Mouse (Mus musculus): Measurements from ENCODE around the gene Npas3. TPM values are rescaled to one million over a fixed set of nuclear protein-coding genes. Genes with fewer than 3 reads are reported as not detected.
A peak's percentile ranks its signal among the peaks of the same experiment; 100 is the strongest.

The Npas3 gene
- polyA plus RNA-seq, 1 experiment from 2014 or later, result 25.0 TPM

GRCm38 (mm10) chr12:53527046-53527445 is 278.6 kb downstream of the Npas3 start:
- ATAC-seq (ENCODE audit: low FRiP score), result no peak
- no peaks in the 10 kb centered on the region for H3K27me3 ChIP-seq
- H3K4me3 ChIP-seq, result no peak overlapping the region
- H3K27ac ChIP-seq, result no peak overlapping the region
- H3K9me3 ChIP-seq, result no peaks in the 10 kb centered on the region
- 63% methylated on average over 3 of the region's 3 CpGs for whole genome bisulfite sequencing
- H3K4me1 ChIP-seq (replicated peaks), result peaks cover 38% of the 10 kb centered on the region
- H3K36me3 ChIP-seq, result no peaks in the 10 kb centered on the region
- H3K9ac ChIP-seq, result no peak overlapping the region
- H3K4me2 ChIP-seq, result no peak overlapping the region

GRCm38 (mm10) chr12:53529345-53529744 is 280.9 kb downstream of the Npas3 start:
- no peak overlapping the region for H3K27ac ChIP-seq
- no peak for ATAC-seq (ENCODE audit: low FRiP score)
- no peaks in the 10 kb centered on the region for H3K36me3 ChIP-seq
- H3K27me3 ChIP-seq, result no peaks in the 10 kb centered on the region
- no peak overlapping the region for H3K9ac ChIP-seq
- no peak overlapping the region for H3K4me3 ChIP-seq
- no peaks in the 10 kb centered on the region for H3K9me3 ChIP-seq
- peaks cover 31% of the 10 kb centered on the region for H3K4me1 ChIP-seq (replicated peaks)
- no peak overlapping the region for H3K4me2 ChIP-seq
- 89% methylated on average over 2 of the region's 2 CpGs for WGBS

GRCm38 (mm10) chr12:53536816-53537215 is 288.3 kb downstream of the Npas3 start:
- 9% methylated on average over 5 of the region's 5 CpGs for WGBS
- H3K27ac ChIP-seq, result no peak overlapping the region
- no peaks in the 10 kb centered on the region for H3K36me3 ChIP-seq

GRCm38 (mm10) chr12:53556359-53556758 is 307.9 kb downstream of the Npas3 start:
- no peak overlapping the region for H3K4me2 ChIP-seq
- no peak overlapping the region for H3K9ac ChIP-seq
- 0 out of 2 replicates have a peak, but pooled peaks cover 4% of the 10 kb centered on the region for H3K4me1 ChIP-seq (replicated peaks)
- no peak overlapping the region for H3K27ac ChIP-seq
- H3K4me3 ChIP-seq, result no peak overlapping the region
- H3K27me3 ChIP-seq, result no peaks in the 10 kb centered on the region
- H3K9me3 ChIP-seq, result no peaks in the 10 kb centered on the region
- 89% methylated on average over 2 of the region's 2 CpGs for WGBS
- no peaks in the 10 kb centered on the region for H3K36me3 ChIP-seq
- no peak for ATAC-seq (ENCODE audit: low FRiP score)

More at GRCm38 (mm10) chr12:53536816-53537215, 288.3 kb downstream of the Npas3 start:
- peaks cover 11% of the 10 kb centered on the region; the same call in 1 of the 2 replicates for H3K4me1 ChIP-seq (replicated peaks)
- no peak for ATAC-seq (ENCODE audit: low FRiP score)
- H3K9ac ChIP-seq, result no peak overlapping the region
- H3K27me3 ChIP-seq, result no peaks in the 10 kb centered on the region
- no peaks in the 10 kb centered on the region for H3K9me3 ChIP-seq
- H3K4me2 ChIP-seq, result no peak overlapping the region
- no peak overlapping the region for H3K4me3 ChIP-seq

GRCm38 (mm10) chr12:53558259-53558658 is 309.8 kb downstream of the Npas3 start:
- Histone ChIP-seq H3K27ac (no peak overlapping the region), H3K4me3 (no peak overlapping the region), H3K27me3 (no peaks in the 10 kb centered on the region), H3K4me2 (no peak overlapping the region), H3K9ac (no peak overlapping the region), H3K36me3 (no peaks in the 10 kb centered on the region), H3K9me3 (no peaks in the 10 kb centered on the region), H3K4me1 (replicated peaks) (0 out of 2 replicates have a peak, but pooled peaks cover 4% of the 10 kb centered on the region)
- no peak for ATAC-seq (ENCODE audit: low FRiP score)
- 89% methylated on average over 1 of the region's 1 CpGs for WGBS

GRCm38 (mm10) chr12:53566712-53567387 is 318.4 kb downstream of the Npas3 start:
- Histone ChIP-seq H3K9ac (0 out of 2 replicates have a peak overlapping the region, but pooled peaks have one; percentile 24), H3K4me1 (replicated peaks) (peaks cover 19% of the 10 kb centered on the region), H3K9me3 (no peaks in the 10 kb centered on the region), H3K36me3 (no peaks in the 10 kb centered on the region), H3K4me3 (no peak overlapping the region), H3K4me2 (peak overlapping the region; percentile 34; the same call in 1 of the 2 replicates), H3K27me3 (no peaks in the 10 kb centered on the region), H3K27ac (peak overlapping the region; percentile 65)
- 36% methylated on average over 12 of the region's 12 CpGs for WGBS
- peak; percentile 66; the same call in 1 of the 2 replicates for ATAC-seq (ENCODE audit: low FRiP score)

GRCm38 (mm10) chr12:53581181-53581580 is 332.7 kb downstream of the Npas3 start:
- no peaks in the 10 kb centered on the region for H3K36me3 ChIP-seq
- no peaks in the 10 kb centered on the region for H3K27me3 ChIP-seq
- H3K4me3 ChIP-seq, result no peak overlapping the region
- ATAC-seq (ENCODE audit: low FRiP score), result no peak
- no peaks in the 10 kb centered on the region for H3K9me3 ChIP-seq
- no peaks in the 10 kb centered on the region for H3K4me1 ChIP-seq (replicated peaks)
- no peak overlapping the region for H3K9ac ChIP-seq
- H3K4me2 ChIP-seq, result no peak overlapping the region
- H3K27ac ChIP-seq, result no peak overlapping the region
- 90% methylated on average over 5 of the region's 5 CpGs for WGBS

- H3K36me3 ChIP-seq, result no peaks in the 10 kb centered on the region
- H3K4me2 ChIP-seq, result peak overlapping the region; percentile 35; the same call in 1 of the 2 replicates
- peak overlapping the region; percentile 35; the same call in 1 of the 2 replicates for H3K9ac ChIP-seq
- peak overlapping the region; percentile 83 for H3K27ac ChIP-seq
- no peaks in the 10 kb centered on the region for H3K9me3 ChIP-seq
- no peak overlapping the region for H3K4me3 ChIP-seq
- H3K27me3 ChIP-seq, result no peaks in the 10 kb centered on the region; the same call in 1 of the 2 replicates
- peaks cover 31% of the 10 kb centered on the region for H3K4me1 ChIP-seq (replicated peaks)
- ATAC-seq (ENCODE audit: low FRiP score), result 0 out of 2 replicates have a peak, but pooled peaks have one; percentile 14
- 66% methylated on average over 5 of the region's 5 CpGs for WGBS
Measured at GRCm38 (mm10) chr12:53587249-53587648, 338.8 kb downstream of the Npas3 start.

- Histone ChIP-seq H3K4me2 (peak overlapping the region; percentile 35), H3K36me3 (no peaks in the 10 kb centered on the region), H3K9me3 (no peaks in the 10 kb centered on the region), H3K9ac (peak overlapping the region; percentile 35; the same call in 1 of the 2 replicates), H3K4me1 (replicated peaks) (peaks cover 31% of the 10 kb centered on the region), H3K27me3 (no peaks in the 10 kb centered on the region; the same call in 1 of the 2 replicates), H3K27ac (peak overlapping the region; percentile 83), H3K4me3 (no peak overlapping the region)
- peak; percentile 90 for ATAC-seq (ENCODE audit: low FRiP score)
- WGBS, result 56% methylated on average over 19 of the region's 19 CpGs
Measured at GRCm38 (mm10) chr12:53587691-53588504, 339.4 kb downstream of the Npas3 start.

- Histone ChIP-seq H3K4me3 (no peak overlapping the region), H3K4me1 (replicated peaks) (peaks cover 31% of the 10 kb centered on the region), H3K36me3 (no peaks in the 10 kb centered on the region), H3K9me3 (no peaks in the 10 kb centered on the region), H3K4me2 (no peak overlapping the region), H3K9ac (no peak overlapping the region), H3K27me3 (no peaks in the 10 kb centered on the region; the same call in 1 of the 2 replicates), H3K27ac (no peak overlapping the region)
- 58% methylated on average over 6 of the region's 6 CpGs for WGBS
- ATAC-seq (ENCODE audit: low FRiP score), result no peak
Measured at GRCm38 (mm10) chr12:53589446-53589961, 341.0 kb downstream of the Npas3 start.

- H3K36me3 ChIP-seq, result no peaks in the 10 kb centered on the region
- H3K4me1 ChIP-seq (replicated peaks), result peaks cover 10% of the 10 kb centered on the region; the same call in 1 of the 2 replicates
- no peak for ATAC-seq (ENCODE audit: low FRiP score)
- no peaks in the 10 kb centered on the region for H3K27me3 ChIP-seq
- H3K4me3 ChIP-seq, result no peak overlapping the region
- WGBS, result 42% methylated on average over 6 of the region's 6 CpGs
- no peak overlapping the region for H3K4me2 ChIP-seq
- H3K9ac ChIP-seq, result no peak overlapping the region
- H3K9me3 ChIP-seq, result no peaks in the 10 kb centered on the region
- H3K27ac ChIP-seq, result no peak overlapping the region
Measured at GRCm38 (mm10) chr12:53605661-53606060, 357.2 kb downstream of the Npas3 start.

GRCm38 (mm10) chr12:53612120-53612519 is 363.6 kb downstream of the Npas3 start:
- H3K4me1 ChIP-seq (replicated peaks), result no peaks in the 10 kb centered on the region
- no peak overlapping the region for H3K27ac ChIP-seq
- H3K27me3 ChIP-seq, result no peaks in the 10 kb centered on the region
- H3K36me3 ChIP-seq, result no peaks in the 10 kb centered on the region
- ATAC-seq (ENCODE audit: low FRiP score), result no peak
- no peak overlapping the region for H3K4me2 ChIP-seq
- no peak overlapping the region for H3K4me3 ChIP-seq
- H3K9me3 ChIP-seq, result no peaks in the 10 kb centered on the region
- WGBS, result 88% methylated on average over 7 of the region's 7 CpGs
- no peak overlapping the region for H3K9ac ChIP-seq
